Mouse (Mus musculus): ENCODE data around the gene Klhl36.

The Klhl36 gene

GRCm38 (mm10) chr8:119881917-119882316 is 19.9 kb downstream of the Klhl36 start:
- in situ Hi-C loops (cut with MboI, MseI): no loop called here

DNA sequence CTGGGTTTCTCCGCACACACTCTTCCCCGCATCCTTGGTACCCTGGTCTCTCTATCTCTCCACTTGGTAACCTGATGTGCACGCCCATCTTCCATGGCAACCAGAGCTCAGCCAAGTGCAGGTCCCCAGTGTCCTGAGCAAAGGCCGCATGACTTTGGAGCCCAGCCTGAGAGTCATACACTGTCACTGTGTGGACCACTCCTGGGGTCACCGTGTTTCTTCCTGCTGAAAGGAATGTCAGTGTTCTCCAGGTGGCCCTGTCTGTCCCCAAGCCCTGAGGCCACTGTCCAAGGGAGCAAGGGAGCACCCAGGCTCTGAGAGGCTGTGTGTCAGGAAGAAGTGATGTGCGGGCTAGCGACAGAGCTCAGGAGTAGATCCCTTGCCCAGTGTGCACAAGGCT is 21.2 kb downstream of the Klhl36 start:
- in situ Hi-C loops (cut with MboI, MseI): no loop called here

GRCm38 (mm10) chr8:119885612-119886011 is 23.5 kb downstream of the Klhl36 start:
- in situ Hi-C loops (cut with MboI, MseI): no loop called here

GRCm38 (mm10) chr8:119887130-119887529 is 25.1 kb downstream of the Klhl36 start:
- in situ Hi-C loops (cut with MboI, MseI): no loop called here

DNA sequence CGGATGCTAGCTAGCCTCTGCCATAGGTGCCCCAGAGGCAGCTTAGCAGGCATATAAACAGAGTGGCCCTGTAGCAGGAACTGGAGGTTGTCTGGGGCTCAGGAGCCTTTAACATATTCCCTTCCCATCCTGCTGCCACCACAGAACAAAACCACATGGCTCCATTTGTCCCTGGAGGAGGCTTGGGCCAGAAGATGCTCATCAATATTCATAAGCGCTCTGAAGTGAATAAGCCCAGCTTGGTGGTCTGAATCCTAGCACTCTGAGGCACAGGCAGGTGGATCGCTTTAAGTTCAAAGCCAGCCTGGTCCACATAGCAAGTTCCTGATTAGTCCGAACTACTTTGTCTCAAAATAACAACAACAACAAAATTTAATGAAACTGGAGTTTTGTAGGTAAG is 25.9 kb downstream of the Klhl36 start:
- in situ Hi-C loops (cut with MboI, MseI): no loop called here

DNA sequence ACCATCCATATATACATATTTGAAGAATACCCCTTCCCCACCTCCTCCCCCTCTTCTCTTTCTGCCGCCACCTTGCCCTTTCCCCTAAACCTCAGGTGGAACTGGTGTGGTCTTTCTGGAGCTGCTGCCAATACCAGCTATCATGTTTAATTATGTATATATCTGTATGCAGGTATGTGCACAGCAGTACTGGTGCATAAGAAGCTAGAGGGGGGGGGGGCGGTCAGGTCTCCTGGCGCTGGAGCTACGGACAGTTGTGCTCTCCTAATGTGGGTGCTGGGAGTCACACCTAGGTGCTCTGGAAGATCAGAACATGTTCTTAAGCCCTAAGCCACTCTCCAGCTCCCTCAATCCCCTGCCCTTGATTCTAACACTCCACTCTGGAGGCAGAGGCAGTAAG is 35.0 kb downstream of the Klhl36 start:
- in situ Hi-C loops (cut with MboI, MseI): no loop called here

GRCm38 (mm10) chr8:119897933-119898332 is 35.9 kb downstream of the Klhl36 start:
- in situ Hi-C loops (cut with MboI, MseI): no loop called here

DNA sequence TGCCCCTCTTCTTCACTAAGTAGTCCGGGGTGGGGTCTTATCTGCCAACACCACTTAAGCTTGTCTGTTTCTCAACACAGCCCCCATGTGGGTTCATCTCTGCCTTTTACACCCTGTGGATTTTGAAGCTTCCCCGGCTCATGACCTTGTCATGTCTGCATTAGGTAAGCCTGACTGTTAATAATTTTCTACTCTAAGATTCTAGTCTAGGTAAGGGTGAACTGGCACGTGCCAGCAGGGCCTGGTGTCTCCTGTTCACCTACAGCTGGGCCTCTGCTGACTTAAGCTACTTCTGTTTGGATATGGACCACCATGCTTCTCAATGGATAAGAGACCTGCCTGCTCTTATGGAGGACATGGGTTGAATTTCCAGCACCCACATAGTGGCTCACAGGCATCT is 39.3 kb downstream of the Klhl36 start:
- in situ Hi-C loops (cut with MboI, MseI): no loop called here

DNA sequence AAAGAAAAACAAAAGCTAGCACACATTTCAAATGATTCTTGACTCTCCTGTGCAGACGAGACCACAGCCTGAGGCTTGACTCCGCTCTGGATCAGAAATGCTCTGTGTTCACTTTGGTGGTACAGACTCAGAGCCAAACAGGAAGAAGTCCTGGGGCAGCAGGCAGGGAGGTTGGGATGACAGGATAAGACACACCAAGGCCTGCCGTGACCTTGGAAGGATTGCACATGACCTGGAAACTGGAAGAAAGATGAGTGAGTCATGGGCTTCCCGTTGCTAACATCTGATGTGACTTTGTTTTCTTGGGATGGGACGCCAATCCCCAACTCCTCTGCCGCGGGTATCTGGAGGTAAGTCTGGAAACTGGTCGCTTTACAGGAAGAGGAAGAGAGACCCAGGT is 39.9 kb downstream of the Klhl36 start:
- in situ Hi-C loops (cut with MboI, MseI): no loop called here

DNA sequence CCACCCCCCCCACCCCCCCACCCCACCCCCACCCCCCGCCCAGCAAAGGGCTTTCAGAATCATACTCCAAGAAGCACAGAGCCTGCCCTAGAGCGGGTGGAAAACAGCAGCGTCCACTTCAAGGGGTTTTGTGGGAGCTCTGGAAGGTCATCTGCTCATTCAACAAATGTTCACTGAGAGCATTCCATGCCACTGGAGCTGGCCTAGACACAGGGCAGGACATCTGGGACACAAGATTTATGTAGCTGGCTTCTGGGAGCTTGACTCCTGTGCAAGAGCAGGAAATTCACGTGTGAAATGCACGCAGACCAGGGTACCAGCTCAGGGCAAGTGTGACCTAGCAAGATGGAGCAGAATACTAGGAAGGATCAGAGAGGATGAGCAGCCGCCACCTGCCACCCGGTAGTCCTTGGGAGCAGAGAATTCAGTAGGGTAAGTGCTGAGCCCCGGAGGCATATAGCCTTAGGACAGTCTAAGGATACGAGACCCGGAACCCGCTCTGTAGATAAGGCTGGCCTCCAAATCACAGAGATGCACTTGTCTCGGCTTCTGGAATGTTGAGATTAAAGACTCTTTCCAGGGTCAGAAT is 42.4 kb downstream of the Klhl36 start:
- in situ Hi-C loops (cut with MboI, MseI): no loop called here

- in situ Hi-C loops (cut with MboI, MseI): no loop called here
Measured at GRCm38 (mm10) chr8:119909944-119910546, 48.0 kb downstream of the Klhl36 start, which contains the start of gene Usp10. Gene Usp10, plus strand, starts transcription at chr8:119910360.

DNA sequence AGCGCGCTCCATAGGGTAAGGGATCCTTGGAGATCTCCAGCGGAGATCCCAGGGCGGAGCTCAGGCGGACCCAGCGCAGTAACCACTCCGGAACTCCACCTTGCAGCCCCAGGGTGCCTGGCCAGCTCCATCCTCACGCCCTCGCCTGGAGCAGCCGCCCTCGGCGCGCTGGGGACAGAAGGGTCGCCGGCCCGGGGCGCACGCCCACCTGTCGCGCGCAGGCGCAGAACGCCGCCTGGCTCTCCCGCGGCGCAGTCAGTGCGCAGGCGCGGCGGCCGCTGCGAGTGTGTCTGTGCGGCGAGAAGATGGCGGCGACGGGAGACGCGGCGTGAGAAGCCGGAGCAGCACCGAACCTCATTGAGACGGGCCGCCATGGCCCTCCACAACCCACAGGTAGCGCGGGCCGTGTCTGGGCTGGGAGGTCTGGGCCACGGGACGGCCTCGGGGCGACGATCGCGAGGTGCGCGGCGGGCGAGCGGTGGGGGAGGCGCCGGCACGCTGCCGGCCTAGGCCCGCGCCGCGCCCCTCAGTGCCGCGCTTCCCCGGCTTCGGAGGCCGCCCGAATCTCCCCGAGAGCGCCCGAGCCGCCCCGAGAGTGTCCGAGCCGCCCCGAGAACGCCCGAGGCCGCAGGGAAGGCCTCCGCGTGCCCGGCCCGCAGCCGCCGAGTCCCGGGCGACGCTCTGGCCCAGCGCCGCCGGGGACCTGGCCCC is 48.6 kb downstream of the Klhl36 start, which contains the start of gene Gm20388:
Gene Gm20388 (plus strand): TSS at position 295 of the 711 bp plus-strand sequence.
- in situ Hi-C loops (cut with MboI, MseI): no loop called here

- in situ Hi-C loops (cut with MboI, MseI): no loop called here
Measured at GRCm38 (mm10) chr8:119911258-119911962, 49.3 kb downstream of the Klhl36 start.

GRCm38 (mm10) chr8:119912643-119913042 is 50.6 kb downstream of the Klhl36 start:
- in situ Hi-C loops (cut with MboI, MseI): no loop called here

GRCm38 (mm10) chr8:119913181-119913580 is 51.1 kb downstream of the Klhl36 start:
- in situ Hi-C loops (cut with MboI, MseI): no loop called here

DNA sequence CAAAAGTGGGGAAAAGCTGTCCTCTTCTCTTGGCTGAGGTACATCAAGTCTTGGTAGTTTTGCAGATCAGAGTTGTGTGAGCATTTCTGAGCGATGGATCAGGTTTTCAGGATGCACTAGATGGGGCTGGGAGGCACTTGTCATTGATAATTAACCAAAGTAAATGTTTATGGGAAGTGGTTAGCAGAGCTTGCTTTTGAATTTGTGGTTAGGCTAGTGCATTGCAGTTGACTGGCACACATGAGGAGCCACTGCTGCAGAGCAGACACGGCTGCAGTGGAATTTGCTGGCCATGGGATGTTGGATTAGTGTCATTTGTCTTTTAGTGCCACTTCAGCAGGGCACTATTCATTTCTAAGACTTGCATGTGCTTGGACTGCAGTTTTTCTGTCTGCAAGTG is 52.1 kb downstream of the Klhl36 start:
- in situ Hi-C loops (cut with MboI, MseI): no loop called here

DNA sequence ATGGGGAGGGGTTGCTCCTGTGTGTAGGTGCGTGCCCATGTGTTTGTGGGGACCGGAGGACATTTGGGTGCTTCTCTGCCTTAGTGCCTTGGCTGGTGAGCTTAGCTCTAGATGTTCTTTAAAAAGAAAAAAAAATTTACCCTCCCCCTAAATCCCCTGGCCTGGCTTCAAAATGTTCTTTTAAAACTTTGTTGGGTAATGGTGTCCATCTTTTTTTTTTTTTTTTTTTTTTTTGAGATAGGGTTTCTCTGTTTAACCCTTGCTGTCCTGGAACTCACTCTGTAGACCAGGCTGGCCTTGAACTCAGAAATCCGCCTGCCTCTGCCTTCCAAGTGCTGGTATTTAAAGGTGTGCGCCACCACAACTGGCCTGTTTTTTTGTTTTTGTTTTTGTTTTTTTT is 53.2 kb downstream of the Klhl36 start:
- in situ Hi-C loops (cut with MboI, MseI): no loop called here

GRCm38 (mm10) chr8:119916237-119916892 is 54.3 kb downstream of the Klhl36 start:
- in situ Hi-C loops (cut with MboI, MseI): no loop called here

DNA sequence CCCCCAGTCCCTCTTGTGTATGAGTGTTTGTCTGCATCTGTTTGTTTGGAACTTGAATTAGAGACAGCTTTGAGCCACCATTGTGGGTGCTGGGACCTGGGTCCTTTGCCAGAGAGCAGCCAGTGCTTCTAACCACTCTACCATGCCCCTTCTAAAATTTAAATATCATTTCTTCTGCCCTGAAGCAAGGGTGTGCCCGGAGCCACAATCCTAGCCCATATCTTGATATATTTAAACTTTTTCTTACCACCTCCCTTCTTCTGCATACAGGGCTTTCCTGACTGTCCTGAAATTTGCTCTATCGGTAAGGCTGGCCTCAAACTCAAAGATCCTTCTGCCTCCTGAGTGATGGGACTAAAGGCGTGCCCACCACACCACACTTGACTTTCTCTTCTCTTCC is 55.3 kb downstream of the Klhl36 start:
- in situ Hi-C loops (cut with MboI, MseI): no loop called here

GRCm38 (mm10) chr8:119918155-119918567 is 56.1 kb downstream of the Klhl36 start:
- in situ Hi-C loops (cut with MboI, MseI): no loop called here

DNA sequence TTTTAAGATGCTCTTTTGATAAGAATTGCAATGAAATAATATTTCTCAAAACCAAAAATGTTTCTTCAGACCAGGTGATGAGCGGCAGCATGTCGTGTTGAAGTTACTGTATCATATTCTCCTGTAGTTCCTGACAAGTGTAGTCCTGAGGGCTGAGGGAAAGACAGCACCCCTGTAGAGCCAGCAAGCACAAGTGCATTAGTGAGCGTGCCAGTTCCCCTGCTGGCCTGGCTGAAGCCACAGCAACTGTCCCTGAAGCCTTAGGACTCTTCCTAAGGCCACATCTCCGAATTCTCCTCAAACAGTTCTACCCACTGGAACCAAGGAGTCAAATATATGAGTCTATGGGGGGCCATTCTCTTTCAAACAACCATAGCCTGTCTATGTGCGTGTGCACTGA is 61.2 kb downstream of the Klhl36 start:
- in situ Hi-C loops (cut with MboI, MseI): no loop called here

- in situ Hi-C loops (cut with MboI, MseI): no loop called here
Measured at GRCm38 (mm10) chr8:119925428-119925827, 63.4 kb downstream of the Klhl36 start.
